Mouse (Mus musculus): ENCODE data around the gene Pkp4. TPM values are rescaled to one million over a fixed set of nuclear protein-coding genes. Genes with fewer than 3 reads are reported as not detected.

The Pkp4 gene
- total and polyA plus RNA-seq, 3 experiments, result not detected

GRCm38 (mm10) chr2:59233294-59233923 lies 72.8 kb downstream of the Pkp4 start:
- Histone ChIP-seq H3K9me3 (replicated peaks; ENCODE audit: insufficient read depth, low read length) (no peaks in the 10 kb centered on the region), H3K4me3 (ENCODE audit: control insufficient read depth in 1 of 2, insufficient read depth in 1 of 2, low read depth in 2 of 2, low read length in 2 of 2) (no peak overlapping the region), H3K27ac (ENCODE audit: control insufficient read depth, low read depth, low read length) (no peak overlapping the region), H3K36me3 (ENCODE audit: control insufficient read depth in 1 of 2, insufficient read depth in 2 of 2, low read length in 2 of 2) (no peaks in the 10 kb centered on the region), H3K4me1 (ENCODE audit: control insufficient read depth in 1 of 2, insufficient read depth in 2 of 2, low read length in 2 of 2) (no peaks in the 10 kb centered on the region), H3K79me2 (ENCODE audit: control insufficient read depth, insufficient read depth, low read length, poor library complexity) (no peaks in the 10 kb centered on the region), H3K27me3 (ENCODE audit: control insufficient read depth in 1 of 2, insufficient read depth in 2 of 2, low read length in 2 of 2) (no peaks in the 10 kb centered on the region), H3K9ac (ENCODE audit: control insufficient read depth, low read depth, low read length, poor library complexity, severe bottlenecking) (no peak overlapping the region)
- no peak for DNase-seq (ENCODE audit: low read depth, low spot score)
- TF ChIP-seq POLR2AphosphoS2 (IDR thresholded peaks at IDR 0.05; ENCODE audit: low read length), result no peak
- no peak for TF ChIP-seq EP300 (IDR thresholded peaks at IDR 0.05; ENCODE audit: low read depth in 1 of 2, low read length in 2 of 2)
- no peak for TF ChIP-seq CHD1 (IDR thresholded peaks at IDR 0.05; ENCODE audit: low read depth, low read length)
- no peak for TF ChIP-seq CTCF (IDR thresholded peaks at IDR 0.05 in 2 of 3, conservative IDR thresholded peaks at IDR 0.05 in 1 of 3; ENCODE audit: control insufficient read depth in 1 of 3, insufficient read depth in 1 of 3, low read depth in 2 of 3, low read length in 3 of 3, poor library complexity in 1 of 3, severe bottlenecking in 1 of 3)
- no peak for TF ChIP-seq GABPA (IDR thresholded peaks at IDR 0.05; ENCODE audit: low read depth, low read length)
- TF ChIP-seq MEF2A (IDR thresholded peaks at IDR 0.05; ENCODE audit: extremely low read depth, insufficient replicate concordance, low read depth, low read length, poor library complexity, severe bottlenecking), result no peak
- no peak for TF ChIP-seq SMC3 (IDR thresholded peaks at IDR 0.05; ENCODE audit: low read depth, low read length)
- no peak for TF ChIP-seq RAD21 (IDR thresholded peaks at IDR 0.05; ENCODE audit: low read depth, low read length)
- no peak for TF ChIP-seq ZMIZ1 (IDR thresholded peaks at IDR 0.05; ENCODE audit: low read depth, low read length)
- TF ChIP-seq NELFE (IDR thresholded peaks at IDR 0.05; ENCODE audit: low read depth, low read length), result no peak
- no peak for TF ChIP-seq TBP (IDR thresholded peaks at IDR 0.05; ENCODE audit: low read depth, low read length)
- no peak for TF ChIP-seq ELF1 (IDR thresholded peaks at IDR 0.05; ENCODE audit: low read depth, low read length)
- no peak for TF ChIP-seq POLR2AphosphoS5 (IDR thresholded peaks at IDR 0.05; ENCODE audit: borderline replicate concordance, low read depth, low read length)
- no peak for TF ChIP-seq TCF12 (IDR thresholded peaks at IDR 0.05; ENCODE audit: low read depth, low read length)

GRCm38 (mm10) chr2:59233936-59234335 lies 73.3 kb downstream of the Pkp4 start:
- H3K4me1 ChIP-seq (ENCODE audit: control insufficient read depth in 1 of 2, insufficient read depth in 2 of 2, low read length in 2 of 2), result no peaks in the 10 kb centered on the region
- H3K9ac ChIP-seq (ENCODE audit: control insufficient read depth, low read depth, low read length, poor library complexity, severe bottlenecking), result no peak overlapping the region
- no peaks in the 10 kb centered on the region for H3K27me3 ChIP-seq (ENCODE audit: control insufficient read depth in 1 of 2, insufficient read depth in 2 of 2, low read length in 2 of 2)
- no peak overlapping the region for H3K27ac ChIP-seq (ENCODE audit: control insufficient read depth, low read depth, low read length)
- no peak overlapping the region for H3K4me3 ChIP-seq (ENCODE audit: control insufficient read depth in 1 of 2, insufficient read depth in 1 of 2, low read depth in 2 of 2, low read length in 2 of 2)
- H3K9me3 ChIP-seq (replicated peaks; ENCODE audit: insufficient read depth, low read length), result no peaks in the 10 kb centered on the region
- H3K36me3 ChIP-seq (ENCODE audit: control insufficient read depth in 1 of 2, insufficient read depth in 2 of 2, low read length in 2 of 2), result no peaks in the 10 kb centered on the region
- TF ChIP-seq ZNF384 (IDR thresholded peaks at IDR 0.05; ENCODE audit: low read depth, low read length), result no peak
- no peak for DNase-seq (ENCODE audit: low read depth, low spot score)
- H3K79me2 ChIP-seq (ENCODE audit: control insufficient read depth, insufficient read depth, low read length, poor library complexity), result no peaks in the 10 kb centered on the region
